Mouse (Mus musculus) lung, postnatal 4 days (tissue): ENCODE data around the gene Ranbp2.

Source experiments
- DNase-seq, 2 experiments: peaks; one replicate each; pipeline ENCODE4 v3.0.0; 2021

Gene Ranbp2

GRCm38 (mm10) chr10:58446384-58447279, at the start of gene Ranbp2:
Ranbp2 (plus strand) TSS chr10:58446920.
- DNase-seq = peak; percentile 98 to 100

GRCm38 (mm10) chr10:58398941-58399340, 47.8 kb upstream of the Ranbp2 start:
- no peak for DNase-seq

GRCm38 (mm10) chr10:58401838-58402237, 44.9 kb upstream of the Ranbp2 start:
- no peak for DNase-seq

- DNase-seq = no peak
Measured at GRCm38 (mm10) chr10:58404639-58405038, 42.1 kb upstream of the Ranbp2 start.

- DNase-seq = peak; percentile 32 to 38
Measured at GRCm38 (mm10) chr10:58405285-58405948, 41.3 kb upstream of the Ranbp2 start.

GRCm38 (mm10) chr10:58405949-58406305, 40.8 kb upstream of the Ranbp2 start:
- DNase-seq = peak; percentile 57 to 68

- no peak for DNase-seq
Measured at GRCm38 (mm10) chr10:58412331-58412730, 34.4 kb upstream of the Ranbp2 start.

- no peak for DNase-seq
Measured at GRCm38 (mm10) chr10:58412852-58413251, 33.9 kb upstream of the Ranbp2 start.

- peak; percentile 62 to 90 for DNase-seq
Measured at GRCm38 (mm10) chr10:58416702-58417101, 30.0 kb upstream of the Ranbp2 start.

GRCm38 (mm10) chr10:58418290-58418971, 28.3 kb upstream of the Ranbp2 start:
- no peak for DNase-seq

- DNase-seq = no peak
Measured at GRCm38 (mm10) chr10:58427930-58428329, 18.8 kb upstream of the Ranbp2 start.

- peak in 1 of 2 experiments; percentile 19 for DNase-seq
Measured at GRCm38 (mm10) chr10:58445850-58446249, 870 bp upstream of the Ranbp2 start.

GRCm38 (mm10) chr10:58447280-58447781, 611 bp downstream of the Ranbp2 start:
- DNase-seq = no peak

GRCm38 (mm10) chr10:58451575-58451974, 4.9 kb downstream of the Ranbp2 start:
- DNase-seq = no peak

GRCm38 (mm10) chr10:58452185-58452584, 5.5 kb downstream of the Ranbp2 start:
- DNase-seq = no peak

GRCm38 (mm10) chr10:58459896-58460295, 13.2 kb downstream of the Ranbp2 start:
- DNase-seq = no peak

GRCm38 (mm10) chr10:58477086-58477755, 30.5 kb downstream of the Ranbp2 start:
- DNase-seq = no peak

- no peak for DNase-seq
Measured at GRCm38 (mm10) chr10:58478071-58478578, 31.4 kb downstream of the Ranbp2 start.

- DNase-seq = no peak
Measured at GRCm38 (mm10) chr10:58479954-58480490, 33.3 kb downstream of the Ranbp2 start.

GRCm38 (mm10) chr10:58491031-58491430, 44.3 kb downstream of the Ranbp2 start:
- no peak for DNase-seq

- DNase-seq = no peak
Measured at GRCm38 (mm10) chr10:58495637-58496036, 48.9 kb downstream of the Ranbp2 start.

- no peak for DNase-seq
Measured at GRCm38 (mm10) chr10:58496732-58497131, 50.0 kb downstream of the Ranbp2 start.
